Mouse (Mus musculus): ENCODE measurements around the gene Cblb.

DNA sequence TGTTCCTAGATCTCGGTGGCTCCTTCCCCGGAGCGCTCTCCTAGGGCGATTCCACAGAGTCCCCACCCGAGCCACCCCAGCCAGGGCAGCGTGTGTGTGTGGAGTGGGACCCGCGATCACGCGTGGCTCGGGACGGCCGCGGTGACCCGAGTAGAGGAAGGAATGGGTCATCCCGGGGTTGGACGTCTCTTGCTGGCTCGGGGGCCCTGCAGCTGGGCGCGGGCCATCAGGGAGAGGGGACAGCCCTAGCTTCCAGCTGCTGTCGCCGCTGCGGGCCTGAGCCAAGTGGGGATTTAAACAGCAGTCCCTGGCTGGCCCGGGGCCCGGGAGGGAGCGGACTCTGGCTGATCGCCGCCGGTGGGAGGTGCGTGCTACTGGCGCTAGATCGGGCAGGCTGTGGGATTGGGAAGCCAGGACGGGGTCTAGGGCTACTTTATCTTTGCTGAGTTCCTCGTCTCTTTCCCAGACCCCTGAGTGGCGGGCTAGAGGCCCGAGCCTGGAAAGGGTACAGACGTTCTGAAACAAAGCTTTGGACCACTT lies 757 bp downstream of the Cblb start:
- no peak for TF ChIP-seq CTCF (IDR thresholded peaks at IDR 0.05; ENCODE audit: low read depth, low read length)
- 0 out of 2 replicates have a peak, but pooled peaks have one; percentile 32 for TF ChIP-seq POLR2A (IDR thresholded peaks at IDR 0.05; ENCODE audit: extremely low read depth, insufficient read depth, low read length)
